Mouse (Mus musculus): Measurements from ENCODE around the gene Prss22. TPM values are rescaled to one million over a fixed set of nuclear protein-coding genes. Genes with fewer than 3 reads are reported as not detected.
"Not testable (repeated sequence)": the region's sequence is repeated elsewhere in the genome, so short reads cannot be mapped to it uniquely, and the experiment has no call there.

Gene Prss22
- total and polyA plus RNA-seq, 2 experiments from 2014 or later = not detected

- H3K4me1 ChIP-seq (ENCODE audit: insufficient read depth, low read length) = no peaks in the 10 kb centered on the region
- no peak overlapping the region for H3K4me2 ChIP-seq (ENCODE audit: low read depth, low read length, poor library complexity, severe bottlenecking)
- WGBS = 91% methylated on average over 10 of the region's 10 CpGs
- no peaks in the 10 kb centered on the region for H3K27me3 ChIP-seq (ENCODE audit: insufficient read depth, low read length)
- no peaks in the 10 kb centered on the region for H3K9me3 ChIP-seq (ENCODE audit: low read length)
- TF ChIP-seq CTCF (IDR thresholded peaks at IDR 0.05) = no peak
- H3K9ac ChIP-seq (replicated peaks; ENCODE audit: low read length, poor library complexity, severe bottlenecking) = no peak overlapping the region
- H3K36me3 ChIP-seq (ENCODE audit: insufficient read depth, low read length) = no peaks in the 10 kb centered on the region
- no peak overlapping the region for H3K27ac ChIP-seq (ENCODE audit: low read depth, low read length)
- no peak overlapping the region for H3K4me3 ChIP-seq (ENCODE audit: low read depth, low read length)
- DNase-seq (ENCODE audit: low spot score) (no peak), ATAC-seq (ENCODE audit: low FRiP score) (no peak)
Measured at GRCm38 (mm10) chr17:23966658-23967401, 31.1 kb downstream of the Prss22 start.

DNA sequence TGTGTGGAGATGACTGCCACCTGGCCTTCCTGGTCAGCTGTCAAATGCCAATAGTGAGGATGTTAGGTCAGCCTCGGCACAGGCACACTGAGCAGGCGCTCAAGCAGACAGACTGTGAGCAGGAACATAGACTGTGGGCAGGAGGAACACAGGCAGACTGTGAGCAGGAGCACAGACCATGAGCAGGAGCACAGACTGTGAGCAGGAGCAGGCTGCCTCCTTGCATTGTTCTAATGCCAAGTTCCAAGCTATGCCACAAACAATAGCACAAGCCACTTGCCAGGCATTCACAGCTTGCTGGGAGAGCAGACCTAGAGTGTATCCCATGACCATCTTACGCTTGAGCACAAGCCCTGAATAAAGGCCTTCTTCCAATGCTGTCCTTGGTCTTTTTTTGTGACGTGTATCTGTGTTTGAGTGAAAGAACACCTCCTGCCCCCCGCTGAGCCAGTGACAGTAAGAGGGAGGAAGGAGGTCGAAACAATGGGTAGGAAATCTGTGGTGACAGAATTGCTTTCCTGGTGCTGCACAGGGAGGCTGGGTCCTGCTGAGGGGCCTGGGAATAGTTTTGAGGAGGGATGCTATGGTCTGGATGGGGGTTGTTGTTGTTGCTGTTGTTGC, 32.0 kb downstream of the Prss22 start:
- no peak overlapping the region for H3K4me2 ChIP-seq (ENCODE audit: low read depth, low read length, poor library complexity, severe bottlenecking)
- H3K4me1 ChIP-seq (ENCODE audit: insufficient read depth, low read length) = no peaks in the 10 kb centered on the region
- TF ChIP-seq CTCF (IDR thresholded peaks at IDR 0.05) = no peak
- no peak overlapping the region for H3K9ac ChIP-seq (replicated peaks; ENCODE audit: low read length, poor library complexity, severe bottlenecking)
- H3K27me3 ChIP-seq (ENCODE audit: insufficient read depth, low read length) = no peaks in the 10 kb centered on the region
- H3K36me3 ChIP-seq (ENCODE audit: insufficient read depth, low read length) = no peaks in the 10 kb centered on the region
- H3K27ac ChIP-seq (ENCODE audit: low read depth, low read length) = no peak overlapping the region
- no peak for ATAC-seq (ENCODE audit: low FRiP score)
- H3K9me3 ChIP-seq (ENCODE audit: low read length) = no peaks in the 10 kb centered on the region
- no peak overlapping the region for H3K4me3 ChIP-seq (ENCODE audit: low read depth, low read length)
- DNase-seq (ENCODE audit: low spot score) = no peak
- WGBS = 29% methylated on average over 6 of the region's 6 CpGs

GRCm38 (mm10) chr17:23961573-23962122, 36.3 kb downstream of the Prss22 start:
- 63% methylated on average over 4 of the region's 4 CpGs for WGBS
- Histone ChIP-seq H3K9me3 (ENCODE audit: low read length) (no peaks in the 10 kb centered on the region), H3K27ac (ENCODE audit: low read depth, low read length) (no peak overlapping the region), H3K9ac (replicated peaks; ENCODE audit: low read length, poor library complexity, severe bottlenecking) (no peak overlapping the region), H3K36me3 (ENCODE audit: insufficient read depth, low read length) (no peaks in the 10 kb centered on the region), H3K4me2 (ENCODE audit: low read depth, low read length, poor library complexity, severe bottlenecking) (no peak overlapping the region), H3K27me3 (ENCODE audit: insufficient read depth, low read length) (no peaks in the 10 kb centered on the region), H3K4me3 (ENCODE audit: low read depth, low read length) (no peak overlapping the region), H3K4me1 (ENCODE audit: insufficient read depth, low read length) (no peaks in the 10 kb centered on the region)
- no peak for TF ChIP-seq CTCF (IDR thresholded peaks at IDR 0.05)
- ATAC-seq (ENCODE audit: low FRiP score) (no peak), DNase-seq (ENCODE audit: low spot score) (no peak)

DNA sequence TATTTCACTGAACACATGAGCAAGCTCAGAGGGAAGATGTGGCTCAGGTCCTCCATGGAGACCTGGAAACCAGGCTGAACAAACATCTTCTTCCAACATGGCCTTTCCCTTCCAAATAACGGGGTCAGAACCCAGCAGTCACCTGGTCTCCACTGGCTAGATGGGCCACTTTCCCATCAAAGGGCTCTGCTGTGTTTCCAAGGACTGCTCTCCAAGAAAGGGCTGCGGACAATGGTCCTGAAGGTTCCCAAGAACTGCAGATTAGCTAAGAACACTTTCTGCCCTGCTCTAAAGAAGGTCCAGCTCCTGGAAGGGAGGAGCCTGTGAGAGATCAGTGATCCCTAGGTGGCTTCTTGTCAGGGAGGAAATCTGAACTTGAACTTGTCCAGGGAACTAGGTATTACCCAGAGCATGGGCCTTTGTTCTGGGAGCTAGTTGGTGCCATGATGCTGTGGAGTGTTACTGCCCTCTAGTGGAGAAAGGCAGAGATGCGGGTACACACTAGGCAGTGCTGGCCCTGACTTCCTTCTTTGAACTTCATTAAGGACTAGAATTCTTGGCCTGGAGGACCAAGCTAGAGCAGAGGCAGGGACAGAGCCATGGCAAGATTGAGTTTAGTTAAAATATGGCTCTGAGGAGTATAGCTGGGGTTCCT, 37.7 kb downstream of the Prss22 start:
- Histone ChIP-seq H3K9me3 (ENCODE audit: low read length) (no peaks in the 10 kb centered on the region), H3K4me3 (ENCODE audit: low read depth, low read length) (no peak overlapping the region), H3K27me3 (ENCODE audit: insufficient read depth, low read length) (no peaks in the 10 kb centered on the region), H3K9ac (replicated peaks; ENCODE audit: low read length, poor library complexity, severe bottlenecking) (no peak overlapping the region), H3K27ac (ENCODE audit: low read depth, low read length) (no peak overlapping the region), H3K4me1 (ENCODE audit: insufficient read depth, low read length) (no peaks in the 10 kb centered on the region), H3K36me3 (ENCODE audit: insufficient read depth, low read length) (no peaks in the 10 kb centered on the region), H3K4me2 (ENCODE audit: low read depth, low read length, poor library complexity, severe bottlenecking) (no peak overlapping the region)
- 34% methylated on average over 3 of the region's 3 CpGs for WGBS
- DNase-seq (ENCODE audit: low spot score) = peak; percentile 89
- TF ChIP-seq CTCF (IDR thresholded peaks at IDR 0.05) = peak; percentile 99
- ATAC-seq (ENCODE audit: low FRiP score) = peak; percentile 89

GRCm38 (mm10) chr17:23955174-23955573, 42.7 kb downstream of the Prss22 start, which contains the start of gene Sbpl:
Gene Sbpl (minus strand): TSS chr17:23955274.
- H3K4me2 ChIP-seq (ENCODE audit: low read depth, low read length, poor library complexity, severe bottlenecking) = no peak within 1 kb of the TSS
- no peak for TF ChIP-seq CTCF (IDR thresholded peaks at IDR 0.05)
- no peaks in the 10 kb centered on the region for H3K27me3 ChIP-seq (ENCODE audit: insufficient read depth, low read length)
- H3K27ac ChIP-seq (ENCODE audit: low read depth, low read length) = no peak within 1 kb of the TSS
- no peaks in the 10 kb centered on the region for H3K4me1 ChIP-seq (ENCODE audit: insufficient read depth, low read length)
- ATAC-seq (ENCODE audit: low FRiP score) (no peak), DNase-seq (ENCODE audit: low spot score) (no peak)
- no peak within 1 kb of the TSS for H3K9ac ChIP-seq (replicated peaks; ENCODE audit: low read length, poor library complexity, severe bottlenecking)
- H3K36me3 ChIP-seq (ENCODE audit: insufficient read depth, low read length) = no peaks in the 10 kb centered on the region
- 66% methylated on average over 5 of the region's 5 CpGs for WGBS
- H3K4me3 ChIP-seq (ENCODE audit: low read depth, low read length) = no peak within 1 kb of the TSS
- no peaks in the 10 kb centered on the region for H3K9me3 ChIP-seq (ENCODE audit: low read length)

DNA sequence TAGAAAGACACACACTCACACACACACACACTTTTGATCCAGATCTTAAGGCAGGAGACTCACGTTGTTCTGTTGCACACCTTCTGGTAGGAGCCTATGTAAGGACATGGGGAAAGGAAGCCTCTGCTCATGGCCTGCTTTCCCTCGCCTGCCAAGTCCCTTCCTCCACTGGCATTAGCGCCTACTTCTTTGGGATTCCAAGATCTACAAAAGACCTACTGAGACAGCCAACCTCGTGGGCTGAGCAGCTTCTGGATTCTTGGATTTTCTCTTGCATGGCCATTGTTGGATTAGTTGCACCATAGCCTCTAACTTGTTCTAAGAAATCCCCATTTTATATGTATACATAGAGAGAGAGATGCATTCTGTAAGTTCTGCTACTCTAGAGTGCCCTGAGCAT, 47.1 kb downstream of the Prss22 start:
- not testable (repeated sequence) for ATAC-seq (ENCODE audit: low FRiP score)
- 71% methylated on average over 4 of the region's 4 CpGs for WGBS

More for the DNA sequence above, 47.1 kb downstream of the Prss22 start:
- H3K27ac ChIP-seq (ENCODE audit: low read depth, low read length); H3K4me2 ChIP-seq (ENCODE audit: low read depth, low read length, poor library complexity, severe bottlenecking); DNase-seq (ENCODE audit: low spot score); H3K27me3 ChIP-seq (ENCODE audit: insufficient read depth, low read length); H3K36me3 ChIP-seq (ENCODE audit: insufficient read depth, low read length); H3K4me3 ChIP-seq (ENCODE audit: low read depth, low read length); H3K9ac ChIP-seq (replicated peaks; ENCODE audit: low read length, poor library complexity, severe bottlenecking); H3K4me1 ChIP-seq (ENCODE audit: insufficient read depth, low read length); H3K9me3 ChIP-seq (ENCODE audit: low read length): not testable (repeated sequence)

Data from midbrain, postnatal 0 days (tissue).